Mouse (Mus musculus) neural tube, embryonic 14.5 days (tissue): Measurements from ENCODE around the gene Pkn3. TPM values are rescaled to one million over a fixed set of nuclear protein-coding genes. Genes with fewer than 3 reads are reported as not detected.

Source experiments
- ATAC-seq: fragments of 200-750 bp; cut with Nextera tagmentation; 2 replicates; pipeline ENCODE4 v1.8.0; 2017; ENCODE audit warnings: low read depth, mild to moderate bottlenecking, moderate TSS enrichment, moderate library complexity
- H3K27ac ChIP-seq: fragments of 300-500 bp; sonication (generic); 2 replicates; pipeline ENCODE4 v1.5.1; 2014; ENCODE audit warnings: low read depth, mild to moderate bottlenecking, control low read depth, low read length, moderate library complexity, mixed read lengths
- H3K27me3 ChIP-seq: fragments of 300-500 bp; sonication (generic); 2 replicates; pipeline ENCODE4 v1.6.1; 2014; ENCODE audit warnings: low read length; ENCODE audit not compliant: control insufficient read depth, insufficient read depth
- H3K36me3 ChIP-seq: fragments of 300-500 bp; sonication (generic); 2 replicates; pipeline ENCODE4 v1.6.1; 2014; ENCODE audit warnings: low read length, mixed read lengths; ENCODE audit not compliant: control insufficient read depth, insufficient read depth
- H3K4me1 ChIP-seq: fragments of 300-500 bp; sonication (generic); 2 replicates; pipeline ENCODE4 v1.6.1; 2014; ENCODE audit warnings: low read length; ENCODE audit not compliant: control insufficient read depth, insufficient read depth
- H3K4me2 ChIP-seq: fragments of 300-500 bp; sonication (generic); 2 replicates; pipeline ENCODE4 v1.6.1; 2014; ENCODE audit warnings: mild to moderate bottlenecking, low read depth, low read length, control low read depth
- H3K4me3 ChIP-seq: fragments of 300-500 bp; sonication (generic); 2 replicates; pipeline ENCODE4 v1.5.1; 2014; ENCODE audit warnings: low read depth, low read length, control low read depth, mixed read lengths
- H3K9ac ChIP-seq: fragments of 300-500 bp; sonication (generic); replicated peaks from 2 replicates; pipeline ENCODE4 v1.6.1; 2014; ENCODE audit warnings: low read depth, mild to moderate bottlenecking, control low read depth, low read length, mixed read lengths
- H3K9me3 ChIP-seq: fragments of 300-500 bp; sonication (generic); 2 replicates; pipeline ENCODE4 v1.6.1; 2016; ENCODE audit warnings: low read length; ENCODE audit not compliant: control insufficient read depth
- WGBS: fragments of 180-500 bp; shearing (Covaris S2); extraction: QIAGEN DNeasy Blood & Tissue Kit; methylation state at CpG from one replicate; pipeline ENCODE4 v1.1.7; 2014; 5-methylcytosine and 5-hydroxymethylcytosine counted together
- polyA plus RNA-seq: library from polyadenylated mRNA; unstranded; fragments of >200 nt; fragmentation: Nextera tagmentation; extraction: Ambion mirVana; gene quantifications from 2 replicates; pipeline ENCODE4 v1.2.1, GENCODE M21; 2014

The Pkn3 gene
- polyA plus RNA-seq, 1 experiment from 2014 or later, result 0.70 TPM

- Histone ChIP-seq H3K9ac (peak overlapping the region; percentile 50), H3K4me1 (peaks cover 11% of the 10 kb centered on the region; the same call in 1 of the 2 replicates), H3K9me3 (no peaks in the 10 kb centered on the region), H3K4me3 (peak overlapping the region; percentile 44), H3K4me2 (peak overlapping the region; percentile 91), H3K27ac (peak overlapping the region; percentile 34; the same call in 1 of the 2 replicates), H3K27me3 (no peaks in the 10 kb centered on the region), H3K36me3 (no peaks in the 10 kb centered on the region)
- WGBS, result 9% methylated on average over 37 of the region's 37 CpGs
- no peak for ATAC-seq
These were observed 16.0 kb upstream of the Pkn3 start for GRCm38 (mm10) chr2:30061215-30062166.

GRCm38 (mm10) chr2:30062249-30063093, 15.0 kb upstream of the Pkn3 start:
- Histone ChIP-seq H3K36me3 (no peaks in the 10 kb centered on the region), H3K4me3 (peak overlapping the region; percentile 44), H3K27ac (peak overlapping the region; percentile 59), H3K27me3 (no peaks in the 10 kb centered on the region), H3K4me1 (peaks cover 11% of the 10 kb centered on the region; the same call in 1 of the 2 replicates), H3K9me3 (no peaks in the 10 kb centered on the region), H3K9ac (peak overlapping the region; percentile 50), H3K4me2 (peak overlapping the region; percentile 91)
- 0% methylated on average over 40 of the region's 40 CpGs for WGBS
- ATAC-seq, result 0 out of 2 replicates have a peak, but pooled peaks have one; percentile 26

- no peaks in the 10 kb centered on the region for H3K9me3 ChIP-seq
- no peak overlapping the region for H3K27ac ChIP-seq
- H3K9ac ChIP-seq, result no peak overlapping the region
- peak overlapping the region; percentile 91 for H3K4me2 ChIP-seq
- H3K4me3 ChIP-seq, result peak overlapping the region; percentile 44
- 0 out of 2 replicates have a peak, but pooled peaks cover 1% of the 10 kb centered on the region for H3K36me3 ChIP-seq
- no peak for ATAC-seq
- H3K27me3 ChIP-seq, result no peaks in the 10 kb centered on the region
- WGBS, result 6% methylated on average over 8 of the region's 8 CpGs
- H3K4me1 ChIP-seq, result peaks cover 16% of the 10 kb centered on the region; the same call in 1 of the 2 replicates
These were observed 14.2 kb upstream of the Pkn3 start for GRCm38 (mm10) chr2:30063235-30063634.

- 10% methylated on average over 3 of the region's 3 CpGs for WGBS
- Histone ChIP-seq H3K27me3 (no peaks in the 10 kb centered on the region), H3K4me2 (peak overlapping the region; percentile 91; the same call in 1 of the 2 replicates), H3K9me3 (no peaks in the 10 kb centered on the region), H3K4me1 (peaks cover 18% of the 10 kb centered on the region; the same call in 1 of the 2 replicates), H3K27ac (no peak overlapping the region), H3K9ac (no peak overlapping the region), H3K36me3 (peaks cover 6% of the 10 kb centered on the region; the same call in 1 of the 2 replicates), H3K4me3 (no peak overlapping the region; the same call in 1 of the 2 replicates)
- no peak for ATAC-seq
These were observed 13.7 kb upstream of the Pkn3 start for GRCm38 (mm10) chr2:30063791-30064190.

- no peak overlapping the region for H3K9ac ChIP-seq
- H3K36me3 ChIP-seq, result peaks cover 9% of the 10 kb centered on the region; the same call in 1 of the 2 replicates
- ATAC-seq, result no peak
- H3K4me1 ChIP-seq, result peaks cover 18% of the 10 kb centered on the region; the same call in 1 of the 2 replicates
- no peaks in the 10 kb centered on the region for H3K27me3 ChIP-seq
- no peak overlapping the region for H3K4me3 ChIP-seq
- 31% methylated on average over 3 of the region's 3 CpGs for WGBS
- no peak overlapping the region for H3K27ac ChIP-seq
- no peak overlapping the region for H3K4me2 ChIP-seq
- H3K9me3 ChIP-seq, result no peaks in the 10 kb centered on the region
These were observed 13.2 kb upstream of the Pkn3 start for GRCm38 (mm10) chr2:30064298-30064697.

- peaks cover 22% of the 10 kb centered on the region for H3K36me3 ChIP-seq
- H3K27me3 ChIP-seq, result no peaks in the 10 kb centered on the region
- peak overlapping the region; percentile 53 for H3K4me2 ChIP-seq
- H3K27ac ChIP-seq, result peak overlapping the region; percentile 99
- ATAC-seq, result peak; percentile 94
- peak overlapping the region; percentile 100 for H3K4me3 ChIP-seq
- H3K9ac ChIP-seq, result peak overlapping the region; percentile 97
- 0% methylated on average over 22 of the region's 101 CpGs for WGBS
- H3K4me1 ChIP-seq, result peaks cover 18% of the 10 kb centered on the region; the same call in 1 of the 2 replicates
- H3K9me3 ChIP-seq, result no peaks in the 10 kb centered on the region
These were observed 11.2 kb upstream of the Pkn3 start for GRCm38 (mm10) chr2:30066046-30066901.

- H3K36me3 ChIP-seq, result peaks cover 22% of the 10 kb centered on the region
- under 1% methylated on average over 51 of the region's 69 CpGs for WGBS
- peak; percentile 38 for ATAC-seq
These were observed 10.2 kb upstream of the Pkn3 start for GRCm38 (mm10) chr2:30067031-30067888.

More at GRCm38 (mm10) chr2:30067031-30067888, 10.2 kb upstream of the Pkn3 start:
- peak overlapping the region; percentile 100 for H3K4me3 ChIP-seq
- H3K9me3 ChIP-seq, result no peaks in the 10 kb centered on the region
- peaks cover 14% of the 10 kb centered on the region; the same call in 1 of the 2 replicates for H3K4me1 ChIP-seq
- H3K27ac ChIP-seq, result peak overlapping the region; percentile 99
- H3K27me3 ChIP-seq, result no peaks in the 10 kb centered on the region
- H3K9ac ChIP-seq, result peak overlapping the region; percentile 97
- peak overlapping the region; percentile 79 for H3K4me2 ChIP-seq
